Mouse (Mus musculus) heart, embryonic 14.5 days (tissue): ENCODE data around the gene Phactr2. TPM values are rescaled to one million over a fixed set of nuclear protein-coding genes. Genes with fewer than 3 reads are reported as not detected.
A peak's percentile ranks its signal among the peaks of the same experiment; 100 is the strongest.

Source experiments
- ATAC-seq: fragments of 200-750 bp; cut with Nextera tagmentation; 2 replicates; pipeline ENCODE4 v1.8.0; 2017; ENCODE audit warnings: low read depth, moderate TSS enrichment; ENCODE audit not compliant: insufficient number of reproducible peaks, insufficient read depth, low FRiP score
- H3K27ac ChIP-seq, 2 experiments: fragments of 200-500 bp in 1 of 2; fragments of 300-500 bp in 1 of 2; sonication (generic) in 1 of 2; replicated peaks in 1 of 2; 2 replicates each; pipeline ENCODE4 v1.5.1; 2012 to 2014; ENCODE audit warnings: low read depth in 2 of 2, low read length in 2 of 2, control low read depth in 1 of 2, mild to moderate bottlenecking in 1 of 2, mixed read lengths in 1 of 2; ENCODE audit not compliant: control insufficient read depth in 1 of 2, insufficient read depth in 1 of 2
- H3K27me3 ChIP-seq: fragments of 300-500 bp; sonication (generic); 2 replicates; pipeline ENCODE4 v1.6.1; 2014; ENCODE audit warnings: mild to moderate bottlenecking, low read length, control low read depth; ENCODE audit not compliant: control insufficient read depth, insufficient read depth
- H3K36me3 ChIP-seq: fragments of 300-500 bp; sonication (generic); 2 replicates; pipeline ENCODE4 v1.6.1; 2014; ENCODE audit warnings: mild to moderate bottlenecking, control low read depth, low read length, mixed read lengths; ENCODE audit not compliant: control insufficient read depth, insufficient read depth
- H3K4me1 ChIP-seq, 2 experiments: fragments of 200-500 bp in 1 of 2; fragments of 300-500 bp in 1 of 2; sonication (generic) in 1 of 2; 2 replicates each; pipeline ENCODE4 v1.6.1; 2012 to 2014; ENCODE audit warnings: low read length in 2 of 2, control low read depth in 1 of 2, mixed read lengths in 1 of 2; ENCODE audit not compliant: control insufficient read depth in 2 of 2, insufficient read depth in 2 of 2
- H3K4me2 ChIP-seq: fragments of 300-500 bp; sonication (generic); 2 replicates; pipeline ENCODE4 v1.6.1; 2014; ENCODE audit warnings: mild to moderate bottlenecking, low read length
- H3K4me3 ChIP-seq, 2 experiments: fragments of 200-500 bp in 1 of 2; fragments of 300-500 bp in 1 of 2; sonication (generic) in 1 of 2; 2 replicates each; pipeline ENCODE4 v1.5.1; 2012 to 2014; ENCODE audit warnings: low read length in 2 of 2, mild to moderate bottlenecking in 2 of 2, control low read depth in 1 of 2, low read depth in 1 of 2, moderate library complexity in 1 of 2; ENCODE audit not compliant: control insufficient read depth in 1 of 2, insufficient read depth in 1 of 2
- H3K9ac ChIP-seq: fragments of 300-500 bp; sonication (generic); 2 replicates; pipeline ENCODE4 v1.6.1; 2014; ENCODE audit warnings: mild to moderate bottlenecking, low read length
- H3K9me3 ChIP-seq: fragments of 300-500 bp; sonication (generic); 2 replicates; pipeline ENCODE4 v1.6.1; 2016; ENCODE audit warnings: low read length, control low read depth; ENCODE audit not compliant: control insufficient read depth
- WGBS: fragments of 180-500 bp; shearing (Covaris S2); extraction: QIAGEN DNeasy Blood & Tissue Kit; methylation state at CpG from one replicate; pipeline ENCODE4 v1.1.7; 2014; 5-methylcytosine and 5-hydroxymethylcytosine counted together
- polyA plus RNA-seq: library from polyadenylated mRNA; unstranded; fragments of >200 nt; fragmentation: Nextera tagmentation; extraction: Ambion mirVana; gene quantifications from 2 replicates; pipeline ENCODE4 v1.2.1, GENCODE M21; 2014

Phactr2 gene
- polyA plus RNA-seq, 1 experiment from 2014 or later = 80.1 TPM

- ATAC-seq = no peak
- H3K9me3 ChIP-seq = no peaks in the 10 kb centered on the region
- H3K4me1 ChIP-seq = peaks cover 2 to 14% of the 10 kb centered on the region in 2 experiments; a peak in 3 of 4 replicates
- no peak overlapping the region for H3K4me2 ChIP-seq
- 55% methylated on average over 4 of the region's 4 CpGs for WGBS
- no peak overlapping the region for H3K4me3 ChIP-seq
- H3K27ac ChIP-seq = no peak overlapping the region; a peak in 1 of 4 replicates
- no peaks in the 10 kb centered on the region for H3K36me3 ChIP-seq
- no peaks in the 10 kb centered on the region for H3K27me3 ChIP-seq
- no peak overlapping the region for H3K9ac ChIP-seq
Measured at GRCm38 (mm10) chr10:13331405-13332032, 142.7 kb downstream of the Phactr2 start.

DNA sequence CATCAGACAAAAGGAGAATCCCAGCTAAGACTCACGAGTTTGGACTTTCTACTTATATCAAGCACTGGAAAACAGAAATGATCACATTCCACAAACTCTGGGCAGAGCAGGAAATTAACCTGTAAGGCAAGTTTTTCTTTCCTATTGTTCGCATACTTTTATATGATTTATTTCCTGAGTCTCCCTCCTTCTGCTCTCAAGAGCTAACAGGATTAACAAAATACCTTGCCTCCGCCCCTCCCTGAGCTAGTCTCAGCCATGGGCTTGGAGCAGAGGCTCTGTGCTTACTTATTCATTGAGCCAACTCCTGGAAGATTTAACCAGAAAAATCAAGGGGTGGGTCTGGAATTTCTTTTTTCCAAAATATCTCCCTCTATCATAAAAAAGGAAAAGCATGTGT lies 145.6 kb downstream of the Phactr2 start:
- 60% methylated on average over 3 of the region's 3 CpGs for WGBS
- Histone ChIP-seq H3K4me2 (no peak overlapping the region), H3K4me1 (peaks cover 6 to 32% of the 10 kb centered on the region in 2 experiments), H3K36me3 (no peaks in the 10 kb centered on the region), H3K27me3 (no peaks in the 10 kb centered on the region), H3K4me3 (no peak overlapping the region), H3K9ac (no peak overlapping the region), H3K9me3 (no peaks in the 10 kb centered on the region), H3K27ac (peak overlapping the region; percentile 14 to 39; a peak in 3 of 4 replicates)
- no peak for ATAC-seq

DNA sequence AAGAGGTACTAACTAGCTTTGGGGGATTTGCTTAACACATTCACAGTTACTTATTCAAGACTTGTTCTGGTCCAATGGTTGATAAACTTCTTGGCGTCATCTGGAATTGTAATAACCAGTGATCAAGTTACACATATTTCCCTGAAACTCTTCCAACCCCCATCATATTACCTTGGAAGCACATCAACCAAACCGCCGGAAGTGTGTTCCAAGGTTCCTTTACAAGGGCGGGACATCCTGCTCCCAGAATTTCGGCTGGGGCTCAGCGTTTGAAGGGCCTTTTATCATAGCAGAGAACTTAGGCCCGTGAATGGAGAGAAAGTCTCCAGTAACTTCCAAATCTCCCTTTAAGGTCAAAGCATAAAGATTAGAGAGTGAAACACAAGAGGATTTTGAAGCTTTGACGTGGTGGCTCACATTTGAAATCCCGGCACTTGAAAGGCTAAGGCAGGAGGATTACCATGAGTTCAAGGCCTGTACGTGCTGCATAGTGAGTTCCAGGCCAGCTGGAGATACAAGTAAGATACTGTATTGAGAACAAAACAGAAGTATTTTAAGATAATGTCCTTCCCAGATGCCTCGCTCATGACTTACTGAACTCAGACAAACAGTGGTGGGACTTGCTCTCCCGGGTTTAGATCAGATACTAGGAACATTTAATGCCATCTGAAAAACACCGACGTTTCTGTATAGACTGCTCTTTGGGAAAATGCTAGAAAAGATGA lies 147.9 kb downstream of the Phactr2 start:
- H3K27ac ChIP-seq = peak overlapping the region in 1 of 2 experiments; percentile 21; a peak in 2 of 4 replicates
- H3K27me3 ChIP-seq = no peaks in the 10 kb centered on the region
- no peaks in the 10 kb centered on the region for H3K36me3 ChIP-seq
- no peak for ATAC-seq
- no peaks in the 10 kb centered on the region for H3K9me3 ChIP-seq
- H3K4me3 ChIP-seq = no peak overlapping the region
- WGBS = 61% methylated on average over 14 of the region's 14 CpGs
- H3K4me1 ChIP-seq = peaks cover 6 to 30% of the 10 kb centered on the region in 2 experiments
- H3K4me2 ChIP-seq = no peak overlapping the region
- H3K9ac ChIP-seq = no peak overlapping the region

DNA sequence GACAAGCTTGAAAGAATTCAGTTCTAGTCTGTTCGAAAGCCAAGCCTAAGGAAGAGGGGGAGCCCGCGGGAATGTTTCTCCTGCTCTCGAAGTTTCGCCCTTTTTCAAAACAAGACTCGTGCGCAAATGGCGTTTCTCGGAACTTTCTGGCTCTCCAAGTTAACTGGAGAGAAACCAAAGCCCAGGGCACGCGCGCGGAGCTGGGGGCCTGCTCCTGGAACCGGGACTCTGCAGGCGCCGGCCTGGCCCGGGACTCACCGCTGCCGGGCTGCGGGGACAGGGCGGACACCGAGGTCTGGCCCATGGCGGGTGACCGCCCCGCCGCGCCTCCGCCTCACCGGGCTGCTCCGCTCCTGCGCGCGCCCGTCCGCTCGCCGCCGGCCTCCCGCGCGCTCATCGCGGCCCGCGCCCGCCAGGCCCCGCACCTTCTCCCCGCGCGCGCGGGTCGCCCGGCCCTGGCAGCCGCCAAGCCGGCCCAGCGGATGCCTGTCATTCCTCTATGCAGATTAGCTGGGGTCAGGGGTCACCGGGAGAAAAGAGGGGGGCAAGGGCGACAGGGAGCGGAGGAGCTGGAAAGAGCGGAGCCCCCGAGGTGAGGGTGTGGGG lies 150.3 kb downstream of the Phactr2 start:
- Histone ChIP-seq H3K4me1 (peaks cover 8 to 37% of the 10 kb centered on the region in 2 experiments), H3K4me2 (peak overlapping the region; percentile 75), H3K4me3 (peak overlapping the region; percentile 74 to 75), H3K27ac (peak overlapping the region; percentile 90 to 97), H3K9me3 (no peaks in the 10 kb centered on the region), H3K9ac (peak overlapping the region; percentile 93), H3K36me3 (no peaks in the 10 kb centered on the region), H3K27me3 (no peaks in the 10 kb centered on the region)
- peak; percentile 77 for ATAC-seq
- under 1% methylated on average over 55 of the region's 62 CpGs for WGBS

GRCm38 (mm10) chr10:13323139-13323805 lies 150.9 kb downstream of the Phactr2 start:
- 0 out of 2 replicates have a peak, but pooled peaks have one; percentile 23 for ATAC-seq
- H3K9ac ChIP-seq = peak overlapping the region; percentile 93

GRCm38 (mm10) chr10:13314999-13315398 lies 159.2 kb downstream of the Phactr2 start:
- no peak overlapping the region for H3K4me2 ChIP-seq
- peaks cover 29 to 54% of the 10 kb centered on the region in 2 experiments for H3K4me1 ChIP-seq
- 62% methylated on average over 5 of the region's 5 CpGs for WGBS
- H3K4me3 ChIP-seq = no peak overlapping the region
- no peaks in the 10 kb centered on the region for H3K9me3 ChIP-seq
- H3K9ac ChIP-seq = no peak overlapping the region
- no peak for ATAC-seq
- H3K27ac ChIP-seq = peak overlapping the region in 1 of 2 experiments; percentile 30; a peak in 1 of 4 replicates
- no peaks in the 10 kb centered on the region for H3K27me3 ChIP-seq
- H3K36me3 ChIP-seq = no peaks in the 10 kb centered on the region

More at GRCm38 (mm10) chr10:13323139-13323805, 150.9 kb downstream of the Phactr2 start:
- H3K9me3 ChIP-seq = no peaks in the 10 kb centered on the region
- WGBS = 5% methylated on average over 12 of the region's 12 CpGs
- peak overlapping the region; percentile 90 to 97 for H3K27ac ChIP-seq
- peak overlapping the region; percentile 75 for H3K4me2 ChIP-seq
- peaks cover 8 to 30% of the 10 kb centered on the region in 2 experiments for H3K4me1 ChIP-seq
- no peaks in the 10 kb centered on the region for H3K36me3 ChIP-seq
- H3K27me3 ChIP-seq = no peaks in the 10 kb centered on the region
- peak overlapping the region; percentile 74 to 75 for H3K4me3 ChIP-seq

- 61% methylated on average over 6 of the region's 6 CpGs for WGBS
- no peak for ATAC-seq
- Histone ChIP-seq H3K27me3 (no peaks in the 10 kb centered on the region), H3K4me2 (no peak overlapping the region), H3K9ac (no peak overlapping the region), H3K9me3 (no peaks in the 10 kb centered on the region), H3K4me3 (no peak overlapping the region), H3K4me1 (peaks cover 29 to 62% of the 10 kb centered on the region in 2 experiments), H3K27ac (peak overlapping the region in 1 of 2 experiments; percentile 29; a peak in 2 of 4 replicates), H3K36me3 (no peaks in the 10 kb centered on the region)
Measured at GRCm38 (mm10) chr10:13312576-13312975, 161.6 kb downstream of the Phactr2 start.
